Mouse (Mus musculus) central nervous system, embryonic 14 days (tissue): Measurements from ENCODE around the gene Pde6g. TPM values are rescaled to one million over a fixed set of nuclear protein-coding genes. Genes with fewer than 3 reads are reported as not detected.

ENCODE experiments used
- polyA plus RNA-seq: library from polyadenylated mRNA; depleted of rRNA; stranded (reverse); fragments of >200 nt; gene quantifications from 2 replicates; pipeline ENCODE4 v1.2.3, GENCODE M21; 2012; rRNA removed

The Pde6g gene
- polyA plus RNA-seq, result 0.29 and 0.44 TPM in 2 replicates

DNA sequence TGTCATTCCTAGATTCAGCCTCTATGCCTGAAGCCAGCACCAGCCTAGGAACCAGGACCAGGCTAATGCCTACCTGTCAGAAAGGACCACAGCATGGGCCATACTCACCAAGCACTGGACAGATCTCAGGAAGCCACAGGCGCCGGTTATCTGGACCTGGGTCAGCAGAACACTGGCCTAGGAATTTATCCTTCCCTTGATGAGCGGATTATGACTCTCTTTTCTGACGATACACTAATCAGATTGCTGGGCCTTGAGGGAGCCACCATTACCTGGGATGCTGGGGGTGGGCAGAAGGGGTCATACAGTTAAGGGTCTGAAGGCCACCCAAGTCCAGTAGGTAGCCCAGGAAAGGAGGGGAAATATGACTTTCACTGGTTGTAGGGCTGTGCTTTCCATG, at the start of gene Pde6g:
Gene Pde6g (minus strand): TSS at position 195 of the 400 bp plus-strand sequence.

DNA sequence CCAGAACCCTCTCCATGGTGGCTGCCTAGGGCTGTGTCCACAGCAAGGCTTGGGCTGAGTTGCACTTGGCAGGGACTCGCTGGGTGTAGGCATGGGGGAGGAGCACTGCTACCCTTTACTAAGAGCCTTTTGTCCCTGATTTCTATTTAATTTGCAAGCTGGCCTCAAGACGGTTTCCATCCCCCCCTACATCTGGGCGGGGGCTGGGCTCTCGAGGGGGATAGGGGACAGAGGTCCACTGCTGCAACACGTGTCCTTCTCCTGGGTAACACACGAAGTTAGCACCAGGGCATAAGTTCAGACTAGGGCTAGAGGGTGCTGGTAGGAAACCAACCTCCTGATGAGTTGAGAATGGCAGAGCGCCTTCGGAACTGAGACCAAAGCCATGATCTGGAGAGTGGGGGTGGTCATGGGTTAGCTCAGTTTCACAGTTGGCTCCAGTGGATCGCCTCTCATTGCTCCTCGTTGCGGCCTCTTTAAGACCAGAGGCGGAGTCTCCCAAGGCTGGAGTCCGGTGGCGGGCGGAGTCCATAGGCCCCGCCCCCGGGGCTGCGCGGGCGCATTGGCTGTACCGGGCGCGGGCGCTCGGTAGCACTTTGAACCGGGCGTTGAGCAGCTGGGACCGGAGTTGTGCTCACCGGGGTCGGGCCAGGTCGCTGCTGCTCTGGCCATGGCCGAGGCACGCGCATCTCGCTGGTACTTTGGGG, 38.2 kb upstream of the Pde6g start, which contains the start of gene Slc25a10:
Gene Slc25a10 (plus strand): TSS at position 524 of the 707 bp plus-strand sequence.

GRCm38 (mm10) chr11:120484265-120484981, 31.1 kb upstream of the Pde6g start, which contains the start of gene Mrpl12:
Mrpl12 (plus strand) TSS chr11:120484613.

DNA sequence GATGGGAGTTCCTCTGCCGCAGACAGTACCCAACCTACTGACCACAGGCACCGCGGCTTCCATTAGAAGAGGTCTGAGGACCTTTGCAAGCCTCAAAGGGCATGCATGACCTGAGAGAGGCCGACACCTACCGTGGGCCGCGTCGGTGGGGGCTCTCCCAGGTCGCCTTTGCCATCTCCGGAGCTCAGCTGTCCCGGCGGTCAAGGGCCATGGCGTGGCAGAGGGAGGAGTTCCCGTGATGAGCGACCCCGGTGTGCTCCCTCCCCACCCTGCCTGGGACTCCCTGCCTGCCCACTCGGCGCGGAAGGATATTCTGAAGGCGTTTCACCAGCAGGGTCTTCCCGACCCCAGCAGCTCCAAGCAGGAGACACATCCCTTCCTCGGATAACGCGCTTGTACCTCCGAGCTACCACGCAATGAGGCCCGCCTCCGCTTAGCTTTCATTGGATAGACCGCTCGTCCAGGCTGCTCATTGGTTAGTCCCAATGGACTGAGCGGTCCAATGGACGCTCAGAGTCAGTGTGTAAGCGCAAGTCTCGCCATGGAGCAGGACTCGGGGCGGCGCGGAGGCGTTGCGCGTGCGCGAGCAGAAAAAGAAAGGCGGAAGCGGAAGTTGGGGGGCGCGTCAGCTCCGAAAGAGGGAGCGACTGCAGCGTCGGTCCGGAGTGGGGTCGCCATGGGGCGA, 13.9 kb upstream of the Pde6g start, which contains the start of gene Arl16:
Gene Arl16 (minus strand): TSS at position 557 of the 685 bp plus-strand sequence.

GRCm38 (mm10) chr11:120457772-120458751, 4.8 kb upstream of the Pde6g start, which contains the start of the genes Oxld1 and Ccdc137:
Oxld1 (minus strand) TSS chr11:120458068.
Ccdc137 (plus strand) TSS chr11:120458115.

DNA sequence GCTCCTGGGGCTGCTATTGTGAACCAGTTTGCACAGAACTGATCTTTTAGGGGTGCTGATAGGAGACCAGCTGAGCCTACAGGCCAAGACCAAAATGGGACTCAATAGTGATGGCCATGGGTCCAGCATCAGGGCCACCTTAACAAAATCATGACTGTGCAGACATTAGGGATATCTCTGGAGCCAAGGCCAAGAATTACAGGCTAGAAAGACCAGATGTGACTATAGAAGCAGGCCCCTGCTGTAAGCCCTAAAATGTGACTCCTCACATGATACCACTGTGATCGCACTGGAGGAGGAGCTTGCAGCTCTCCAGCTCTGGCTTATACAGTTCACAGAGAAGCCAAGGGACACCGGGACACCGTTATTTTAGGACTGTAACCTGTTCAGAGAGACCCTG, 11.0 kb downstream of the Pde6g start, which contains the start of gene Tspan10:
Gene Tspan10 (plus strand): TSS at position 301 of the 400 bp plus-strand sequence.

GRCm38 (mm10) chr11:120437152-120437856, 16.0 kb downstream of the Pde6g start, which contains the start of gene Nploc4:
Nploc4 (minus strand) TSS chr11:120437708.

Other genes with a start within 250 kb of the Pde6g start
- 35.0 and 36.9 TPM in 2 replicates for gene Bahcc1, start 220.6 kb downstream of the Pde6g start, polyA plus RNA-seq
- 1,737 and 2,132 TPM in 2 replicates for gene Actg1, start 105.0 kb downstream of the Pde6g start, polyA plus RNA-seq
- gene Fscn2, start 92.0 kb downstream of the Pde6g start, polyA plus RNA-seq, result 0.54 and 0.64 TPM in 2 replicates
- 84.8 and 87.8 TPM in 2 replicates for gene Faap100, start 74.7 kb downstream of the Pde6g start, polyA plus RNA-seq
- gene Nploc4, start 15.8 kb downstream of the Pde6g start, polyA plus RNA-seq, result 49.9 and 50.5 TPM in 2 replicates
- 0.14 TPM in 1 of 2 replicates, not detected in the other for gene Tspan10, start 10.9 kb downstream of the Pde6g start, polyA plus RNA-seq
- gene Oxld1, start 4.6 kb upstream of the Pde6g start, polyA plus RNA-seq, result 8.3 and 9.0 TPM in 2 replicates
- 34.1 and 34.7 TPM in 2 replicates for gene Ccdc137, start 4.6 kb upstream of the Pde6g start, polyA plus RNA-seq
- gene Arl16, start 14.1 kb upstream of the Pde6g start, polyA plus RNA-seq, result 40.3 and 40.8 TPM in 2 replicates
- gene Mrpl12, start 31.1 kb upstream of the Pde6g start, polyA plus RNA-seq, result 101 and 106 TPM in 2 replicates
- 42.9 and 47.1 TPM in 2 replicates for gene Slc25a10, start 38.3 kb upstream of the Pde6g start, polyA plus RNA-seq
- gene Gcgr, start 77.2 kb upstream of the Pde6g start, polyA plus RNA-seq, result 0.25 and 1.1 TPM in 2 replicates
- gene Mcrip1, start 96.2 kb upstream of the Pde6g start, polyA plus RNA-seq, result 208 and 216 TPM in 2 replicates
- gene Ppp1r27, start 97.6 kb upstream of the Pde6g start, polyA plus RNA-seq, result 0.59 TPM in 1 of 2 replicates, not detected in the other
- gene P4hb, start 119.8 kb upstream of the Pde6g start, polyA plus RNA-seq, result 209 and 309 TPM in 2 replicates
- 455 and 517 TPM in 2 replicates for gene Arhgdia, start 128.1 kb upstream of the Pde6g start, polyA plus RNA-seq
- 136 and 151 TPM in 2 replicates for gene Alyref, start 144.9 kb upstream of the Pde6g start, polyA plus RNA-seq
- gene Anapc11, start 144.9 kb upstream of the Pde6g start, polyA plus RNA-seq, result 168 and 170 TPM in 2 replicates
- 0.73 and 1.2 TPM in 2 replicates for gene Npb, start 155.0 kb upstream of the Pde6g start, polyA plus RNA-seq
- gene Pcyt2, start 164.4 kb upstream of the Pde6g start, polyA plus RNA-seq, result 272 and 279 TPM in 2 replicates
- 74.5 and 74.8 TPM in 2 replicates for gene Sirt7, start 171.7 kb upstream of the Pde6g start, polyA plus RNA-seq
- gene Mafg, start 180.1 kb upstream of the Pde6g start, polyA plus RNA-seq, result 52.3 and 57.4 TPM in 2 replicates
- 22.8 and 29.0 TPM in 2 replicates for gene Pycr1, start 190.3 kb upstream of the Pde6g start, polyA plus RNA-seq
- gene Myadml2, start 194.7 kb upstream of the Pde6g start, polyA plus RNA-seq, result 0.11 and 0.58 TPM in 2 replicates
- gene Notum, start 207.7 kb upstream of the Pde6g start, polyA plus RNA-seq, result 1.9 and 3.2 TPM in 2 replicates
- gene Aspscr1, start 219.5 kb upstream of the Pde6g start, polyA plus RNA-seq, result 88.0 and 94.4 TPM in 2 replicates